Mouse (Mus musculus) C2C12 (cell line): ENCODE results near the gene Sgcd.

Experiments used
- CTCF ChIP-seq: IDR thresholded peaks from one replicate; pipeline ENCODE4 v1.5.1; 2011; ENCODE audit not compliant: control insufficient read depth, insufficient read depth, insufficient read length
- MAX ChIP-seq: IDR thresholded peaks from one replicate; pipeline ENCODE4 v1.6.1; 2011; ENCODE audit warnings: mild to moderate bottlenecking, control low read depth
- MYOG ChIP-seq: IDR thresholded peaks from one replicate; pipeline ENCODE4 v1.6.1; 2011; ENCODE audit not compliant: control insufficient read depth, insufficient read length; ENCODE audit errors: extremely low read depth

GRCm38 (mm10) chr11:47378843-47379629, 609.7 kb downstream of the Sgcd start:
- TF ChIP-seq CTCF (no peak), MYOG (no peak), MAX (peak; percentile 72)
